Mouse (Mus musculus): ENCODE measurements around the gene Gm14569. TPM values are rescaled to one million over a fixed set of nuclear protein-coding genes. Genes with fewer than 3 reads are reported as not detected.

Gene Gm14569
- total RNA-seq, 4 experiments from 2014 or later: not detected

Small RNA genes lying within 50 kb of the gene (microRNA-seq; reads per million reads assigned to microRNA genes)
- gene Gm44485: not detected

Other genes with a start within 250 kb of the Gm14569 start
- gene Lonrf3, start 163.5 kb downstream of the Gm14569 start, total RNA-seq (2022): 1 to 10 TPM in 2 of 4 experiments, under 1 TPM in 2; 0.66 to 1.5 (median 1.0) TPM
- not detected for gene Gm6268, start 90.5 kb downstream of the Gm14569 start, total RNA-seq (2022)
- 10 to 100 TPM; 18.6 to 21.4 (median 19.8) TPM for gene Pgrmc1, start 106.4 kb upstream of the Gm14569 start, total RNA-seq (2022)
- gene Akap17b, start 153.6 kb upstream of the Gm14569 start, total RNA-seq (2022): 1 to 10 TPM; 1.6 to 3.1 (median 2.6) TPM